Mouse (Mus musculus) neural tube, embryonic 11.5 days (tissue): ENCODE measurements around the gene Itpripl1. TPM values are rescaled to one million over a fixed set of nuclear protein-coding genes. Genes with fewer than 3 reads are reported as not detected.
"Not testable (repeated sequence)": the region's sequence is repeated elsewhere in the genome, so short reads cannot be mapped to it uniquely, and the experiment has no call there.

ENCODE experiments used
- ATAC-seq: fragments of 200-750 bp; cut with Nextera tagmentation; 2 replicates; pipeline ENCODE4 v1.8.0; 2017; ENCODE audit warnings: moderate number of reproducible peaks, mild to moderate bottlenecking, moderate TSS enrichment, moderate library complexity; ENCODE audit not compliant: insufficient read depth, low FRiP score, low TSS enrichment
- DNase-seq: peaks from one replicate; pipeline ENCODE4 v3.0.0-alpha.2; 2015; ENCODE audit warnings: low spot score
- H3K27ac ChIP-seq: fragments of 300-500 bp; sonication (generic); 2 replicates; pipeline ENCODE4 v1.5.1; 2014; ENCODE audit warnings: low read depth, mild to moderate bottlenecking, low read length
- H3K27me3 ChIP-seq: fragments of 300-500 bp; sonication (generic); 2 replicates; pipeline ENCODE4 v1.6.1; 2014; ENCODE audit warnings: mild to moderate bottlenecking, low read length, mixed read lengths; ENCODE audit not compliant: control insufficient read depth, insufficient read depth
- H3K36me3 ChIP-seq: fragments of 300-500 bp; sonication (generic); 2 replicates; pipeline ENCODE4 v1.6.1; 2014; ENCODE audit warnings: mild to moderate bottlenecking, low read length, moderate library complexity, mixed read lengths; ENCODE audit not compliant: control insufficient read depth, insufficient read depth
- H3K4me1 ChIP-seq: fragments of 300-500 bp; sonication (generic); 2 replicates; pipeline ENCODE4 v1.6.1; 2014; ENCODE audit warnings: low read length, mixed read lengths; ENCODE audit not compliant: control insufficient read depth, insufficient read depth
- H3K4me2 ChIP-seq: fragments of 300-500 bp; sonication (generic); 2 replicates; pipeline ENCODE4 v1.6.1; 2014; ENCODE audit warnings: low read depth, mild to moderate bottlenecking, moderate library complexity
- H3K4me3 ChIP-seq: fragments of 300-500 bp; sonication (generic); 2 replicates; pipeline ENCODE4 v1.5.1; 2014; ENCODE audit warnings: low read depth, low read length
- H3K9ac ChIP-seq: fragments of 300-500 bp; sonication (generic); 2 replicates; pipeline ENCODE4 v1.6.1; 2014; ENCODE audit warnings: mild to moderate bottlenecking, low read length
- H3K9me3 ChIP-seq: fragments of 300-500 bp; sonication (generic); 2 replicates; pipeline ENCODE4 v1.6.1; 2016; ENCODE audit warnings: low read length; ENCODE audit not compliant: control insufficient read depth
- WGBS: fragments of 180-500 bp; shearing (Covaris S2); extraction: QIAGEN DNeasy Blood & Tissue Kit; methylation state at CpG from one replicate; pipeline ENCODE4 v1.1.7; 2014; 5-methylcytosine and 5-hydroxymethylcytosine counted together
- polyA plus RNA-seq: library from polyadenylated mRNA; unstranded; fragments of >200 nt; fragmentation: Nextera tagmentation; extraction: Ambion mirVana; gene quantifications from 2 replicates; pipeline ENCODE4 v1.2.1, GENCODE M21; 2014

Itpripl1 gene
- 15.6 and 15.7 TPM in 2 replicates for polyA plus RNA-seq

- Histone ChIP-seq H3K9ac (peak within 1 kb of the TSS; percentile 57), H3K4me1 (peaks cover 6% of the 10 kb centered on the region), H3K36me3 (no peaks in the 10 kb centered on the region; the same call in 1 of the 2 replicates), H3K4me3 (peak within 1 kb of the TSS; percentile 44), H3K9me3 (no peaks in the 10 kb centered on the region), H3K27ac (no peak within 1 kb of the TSS), H3K4me2 (peak within 1 kb of the TSS; percentile 80), H3K27me3 (no peaks in the 10 kb centered on the region)
- ATAC-seq (peak; percentile 85), DNase-seq (peak; percentile 55)
- 3% methylated on average over 31 of the region's 31 CpGs for WGBS
These were observed at the start of gene Itpripl1 for GRCm38 (mm10) chr2:127143158-127144063. Gene Itpripl1, minus strand, starts transcription at chr2:127143442.

GRCm38 (mm10) chr2:127189574-127189973 lies 46.3 kb upstream of the Itpripl1 start:
- no peaks in the 10 kb centered on the region for H3K4me1 ChIP-seq
- DNase-seq (no peak), ATAC-seq (no peak)
- no peak overlapping the region for H3K4me3 ChIP-seq
- no peaks in the 10 kb centered on the region for H3K36me3 ChIP-seq
- H3K27ac ChIP-seq = no peak overlapping the region
- no peak overlapping the region for H3K9ac ChIP-seq
- H3K27me3 ChIP-seq = no peaks in the 10 kb centered on the region
- H3K4me2 ChIP-seq = no peak overlapping the region
- H3K9me3 ChIP-seq = no peaks in the 10 kb centered on the region

GRCm38 (mm10) chr2:127182598-127183381 lies 39.5 kb upstream of the Itpripl1 start:
- H3K4me1 ChIP-seq = no peaks in the 10 kb centered on the region
- 3% methylated on average over 17 of the region's 17 CpGs for WGBS
- ATAC-seq (peak; percentile 100), DNase-seq (peak; percentile 80)
- no peaks in the 10 kb centered on the region for H3K9me3 ChIP-seq
- H3K27ac ChIP-seq = 0 out of 2 replicates have a peak overlapping the region, but pooled peaks have one; percentile 60
- H3K27me3 ChIP-seq = no peaks in the 10 kb centered on the region
- H3K4me2 ChIP-seq = peak overlapping the region; percentile 68
- peak overlapping the region; percentile 50 for H3K4me3 ChIP-seq
- H3K9ac ChIP-seq = peak overlapping the region; percentile 83
- H3K36me3 ChIP-seq = no peaks in the 10 kb centered on the region

- H3K4me3 ChIP-seq, H3K36me3 ChIP-seq, H3K9ac ChIP-seq, H3K27me3 ChIP-seq, H3K4me2 ChIP-seq, H3K4me1 ChIP-seq, H3K9me3 ChIP-seq, ATAC-seq, H3K27ac ChIP-seq: not testable (repeated sequence)
- WGBS = 4% methylated on average over 1 of the region's 1 CpGs
- peak; percentile 12 for DNase-seq
These were observed 23.0 kb upstream of the Itpripl1 start for GRCm38 (mm10) chr2:127166261-127166660.

GRCm38 (mm10) chr2:127165675-127166074 lies 22.4 kb upstream of the Itpripl1 start:
- no peak for ATAC-seq
- Histone ChIP-seq H3K4me2 (no peak overlapping the region), H3K9ac (no peak overlapping the region), H3K27me3 (no peaks in the 10 kb centered on the region), H3K4me3 (no peak overlapping the region), H3K4me1 (no peaks in the 10 kb centered on the region), H3K9me3 (no peaks in the 10 kb centered on the region), H3K36me3 (no peaks in the 10 kb centered on the region), H3K27ac (no peak overlapping the region)
- DNase-seq = no peak
- 64% methylated on average over 4 of the region's 4 CpGs for whole genome bisulfite sequencing

- ATAC-seq (no peak), DNase-seq (no peak)
- peaks cover 6% of the 10 kb centered on the region for H3K4me1 ChIP-seq
- no peak overlapping the region for H3K4me3 ChIP-seq
- H3K9me3 ChIP-seq = no peaks in the 10 kb centered on the region
- no peaks in the 10 kb centered on the region for H3K27me3 ChIP-seq
- 82% methylated on average over 3 of the region's 3 CpGs for WGBS
- no peaks in the 10 kb centered on the region for H3K36me3 ChIP-seq
- no peak overlapping the region for H3K4me2 ChIP-seq
- H3K27ac ChIP-seq = no peak overlapping the region
- no peak overlapping the region for H3K9ac ChIP-seq
These were observed 2.5 kb upstream of the Itpripl1 start for GRCm38 (mm10) chr2:127145699-127146098.

- ATAC-seq (no peak), DNase-seq (no peak)
- no peak overlapping the region for H3K27ac ChIP-seq
- H3K27me3 ChIP-seq = no peaks in the 10 kb centered on the region
- peaks cover 6% of the 10 kb centered on the region for H3K4me1 ChIP-seq
- H3K36me3 ChIP-seq = no peaks in the 10 kb centered on the region; the same call in 1 of the 2 replicates
- WGBS = 15% methylated on average over 6 of the region's 6 CpGs
- peak overlapping the region; percentile 57 for H3K9ac ChIP-seq
- peak overlapping the region; percentile 80 for H3K4me2 ChIP-seq
- peak overlapping the region; percentile 44 for H3K4me3 ChIP-seq
- H3K9me3 ChIP-seq = no peaks in the 10 kb centered on the region
These were observed 575 bp downstream of the Itpripl1 start for GRCm38 (mm10) chr2:127142577-127143157.

- H3K4me3 ChIP-seq = no peak overlapping the region
- H3K9me3 ChIP-seq = no peaks in the 10 kb centered on the region
- no peak for DNase-seq
- no peak overlapping the region; the same call in 1 of the 2 replicates for H3K9ac ChIP-seq
- peak overlapping the region; percentile 80 for H3K4me2 ChIP-seq
- H3K36me3 ChIP-seq = no peaks in the 10 kb centered on the region; the same call in 1 of the 2 replicates
- H3K27ac ChIP-seq = no peak overlapping the region
- no peak for ATAC-seq
- 83% methylated on average over 10 of the region's 10 CpGs for WGBS
- no peaks in the 10 kb centered on the region for H3K27me3 ChIP-seq
- peaks cover 9% of the 10 kb centered on the region for H3K4me1 ChIP-seq
These were observed 1.2 kb downstream of the Itpripl1 start for GRCm38 (mm10) chr2:127142031-127142430.
